Mouse (Mus musculus) neural tube, embryonic 15.5 days (tissue): ENCODE measurements around the gene Tom1l2. TPM values are rescaled to one million over a fixed set of nuclear protein-coding genes. Genes with fewer than 3 reads are reported as not detected.

ENCODE experiments used
- ATAC-seq: fragments of 200-750 bp; cut with Nextera tagmentation; 2 replicates; pipeline ENCODE4 v1.8.0; 2017; ENCODE audit warnings: mild to moderate bottlenecking, moderate TSS enrichment, moderate library complexity; ENCODE audit not compliant: low FRiP score
- H3K27ac ChIP-seq: fragments of 300-500 bp; sonication (generic); replicated peaks from 2 replicates; pipeline ENCODE4 v1.5.1; 2015; ENCODE audit warnings: mild to moderate bottlenecking, inconsistent platforms
- H3K27me3 ChIP-seq: fragments of 300-500 bp; sonication (generic); replicated peaks from 2 replicates; pipeline ENCODE4 v1.6.1; 2015; ENCODE audit warnings: inconsistent platforms
- H3K36me3 ChIP-seq: fragments of 300-500 bp; sonication (generic); 2 replicates; pipeline ENCODE4 v1.6.1; 2015; ENCODE audit warnings: inconsistent platforms
- H3K4me1 ChIP-seq: fragments of 300-500 bp; sonication (generic); 2 replicates; pipeline ENCODE4 v1.6.1; 2015; ENCODE audit warnings: inconsistent platforms
- H3K4me2 ChIP-seq: fragments of 300-500 bp; sonication (generic); 2 replicates; pipeline ENCODE4 v1.6.1; 2015; ENCODE audit warnings: inconsistent platforms, mild to moderate bottlenecking, moderate library complexity
- H3K4me3 ChIP-seq: fragments of 300-500 bp; sonication (generic); replicated peaks from 2 replicates; pipeline ENCODE4 v1.5.1; 2015; ENCODE audit warnings: mild to moderate bottlenecking, inconsistent platforms
- H3K9ac ChIP-seq: fragments of 300-500 bp; sonication (generic); replicated peaks from 2 replicates; pipeline ENCODE4 v1.6.1; 2015; ENCODE audit warnings: mild to moderate bottlenecking, inconsistent platforms
- H3K9me3 ChIP-seq: fragments of 300-500 bp; sonication (generic); replicated peaks from 2 replicates; pipeline ENCODE4 v1.6.1; 2016; ENCODE audit warnings: inconsistent platforms
- WGBS: fragments of 180-500 bp; shearing (Covaris S2); methylation state at CpG from one replicate; pipeline ENCODE4 v1.1.7; 2015; ENCODE audit warnings: mixed read lengths; 5-methylcytosine and 5-hydroxymethylcytosine counted together
- polyA plus RNA-seq: library from polyadenylated mRNA; unstranded; fragments of >200 nt; fragmentation: Nextera tagmentation; extraction: Ambion mirVana; gene quantifications from 2 replicates; pipeline ENCODE4 v1.2.1, GENCODE M21; 2015

Gene Tom1l2
- polyA plus RNA-seq, 1 experiment from 2014 or later = 68.9 TPM

DNA sequence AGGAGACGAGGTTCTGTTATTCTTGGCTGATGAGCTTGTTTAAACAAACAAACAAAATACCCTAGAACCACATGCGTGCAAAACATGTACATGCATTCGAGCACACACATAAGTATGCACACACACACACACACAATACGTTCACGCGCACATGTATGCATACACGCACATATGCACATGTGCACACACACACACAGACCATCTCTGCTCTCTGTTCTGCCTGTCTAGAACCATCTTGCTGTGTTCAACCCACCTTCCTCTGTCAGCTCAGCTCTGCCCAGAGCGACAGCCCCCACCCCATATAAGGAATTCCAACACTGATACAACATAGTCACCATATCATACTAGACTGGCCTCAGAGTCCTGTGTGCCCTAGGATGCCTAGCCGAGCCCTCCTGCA lies 96.0 kb downstream of the Tom1l2 start:
- Histone ChIP-seq H3K27ac (0 out of 2 replicates have a peak overlapping the region, but pooled peaks have one; percentile 18), H3K4me1 (peaks cover 18% of the 10 kb centered on the region), H3K4me2 (no peak overlapping the region), H3K36me3 (peaks cover 15% of the 10 kb centered on the region), H3K9me3 (no peaks in the 10 kb centered on the region), H3K9ac (no peak overlapping the region), H3K4me3 (no peak overlapping the region), H3K27me3 (no peaks in the 10 kb centered on the region)
- no peak for ATAC-seq
- 84% methylated on average over 9 of the region's 9 CpGs for WGBS

DNA sequence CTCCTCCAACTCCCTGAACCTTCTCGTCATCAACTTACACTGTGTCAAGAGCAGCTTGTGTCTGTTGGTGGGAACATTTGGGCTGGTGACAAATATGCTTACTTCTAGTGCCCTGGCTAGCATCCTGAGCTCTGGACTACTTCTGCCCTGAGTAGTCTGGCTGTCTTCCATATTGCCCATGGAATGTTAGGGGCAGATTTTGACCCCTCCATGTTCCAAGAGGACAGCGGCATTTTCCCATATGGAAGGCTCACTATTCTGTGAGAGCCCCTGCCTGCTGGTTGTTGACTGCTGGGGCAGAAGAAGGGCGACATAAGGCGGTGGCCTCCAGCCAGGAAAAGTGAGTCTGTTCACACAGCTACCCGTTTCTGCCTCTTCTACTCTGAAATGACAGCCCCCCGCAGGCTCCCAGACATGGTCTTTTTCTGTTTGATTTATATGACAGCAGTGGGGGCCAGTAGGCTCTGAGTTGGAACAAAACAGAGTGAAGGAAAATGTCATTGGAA lies 96.5 kb downstream of the Tom1l2 start:
- Histone ChIP-seq H3K4me3 (no peak overlapping the region), H3K27me3 (no peaks in the 10 kb centered on the region), H3K27ac (peak overlapping the region; percentile 25; the same call in 1 of the 2 replicates), H3K4me2 (no peak overlapping the region), H3K9me3 (no peaks in the 10 kb centered on the region), H3K4me1 (peaks cover 18% of the 10 kb centered on the region), H3K9ac (no peak overlapping the region), H3K36me3 (peaks cover 15% of the 10 kb centered on the region)
- ATAC-seq = no peak
- WGBS = 40% methylated on average over 6 of the region's 6 CpGs

DNA sequence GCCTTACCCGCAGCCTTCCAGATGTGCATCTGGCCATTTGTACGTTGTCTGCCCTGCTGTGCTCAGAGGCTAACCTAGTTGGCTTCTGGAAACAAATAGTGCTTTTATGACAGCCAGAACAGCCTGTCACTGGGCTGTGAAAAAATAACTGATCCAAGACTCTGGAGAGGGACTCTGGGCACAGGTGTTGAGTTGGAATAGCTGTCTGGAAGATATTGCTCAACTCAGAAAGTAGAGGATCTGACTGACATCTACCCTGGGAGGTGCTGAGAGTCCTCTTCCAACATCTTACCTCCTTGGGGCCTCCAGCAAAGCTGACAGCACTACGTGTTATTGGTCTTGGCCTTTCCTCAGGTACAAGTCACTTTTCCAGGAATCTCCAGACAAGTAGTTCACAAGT lies 97.1 kb downstream of the Tom1l2 start:
- Histone ChIP-seq H3K36me3 (peaks cover 16% of the 10 kb centered on the region), H3K27me3 (no peaks in the 10 kb centered on the region), H3K9me3 (no peaks in the 10 kb centered on the region), H3K4me2 (no peak overlapping the region), H3K9ac (no peak overlapping the region), H3K27ac (0 out of 2 replicates have a peak overlapping the region, but pooled peaks have one; percentile 6), H3K4me1 (peaks cover 18% of the 10 kb centered on the region), H3K4me3 (no peak overlapping the region)
- WGBS = 68% methylated on average over 3 of the region's 3 CpGs
- ATAC-seq = no peak

DNA sequence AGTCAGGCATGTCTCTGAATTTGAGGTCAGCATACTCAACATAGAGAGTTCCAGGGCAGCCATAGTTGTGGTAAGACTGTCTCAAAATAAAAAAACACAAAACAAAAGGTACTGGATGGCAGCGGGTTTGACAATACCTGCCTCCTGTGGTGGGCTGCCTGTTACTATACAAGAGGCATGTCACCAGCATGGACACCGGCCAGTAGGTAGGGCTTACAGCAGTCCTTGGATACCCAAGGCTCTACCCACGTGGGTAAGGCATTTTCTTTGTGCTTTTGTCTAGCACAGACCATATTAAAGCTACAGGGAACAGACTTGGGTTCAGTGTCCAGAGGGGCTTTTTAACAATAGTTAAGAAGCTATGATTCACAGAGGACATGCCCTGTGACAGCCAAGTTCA lies 97.5 kb downstream of the Tom1l2 start:
- no peak for ATAC-seq
- H3K27ac ChIP-seq = 0 out of 2 replicates have a peak overlapping the region, but pooled peaks have one; percentile 6
- H3K36me3 ChIP-seq = peaks cover 20% of the 10 kb centered on the region

DNA sequence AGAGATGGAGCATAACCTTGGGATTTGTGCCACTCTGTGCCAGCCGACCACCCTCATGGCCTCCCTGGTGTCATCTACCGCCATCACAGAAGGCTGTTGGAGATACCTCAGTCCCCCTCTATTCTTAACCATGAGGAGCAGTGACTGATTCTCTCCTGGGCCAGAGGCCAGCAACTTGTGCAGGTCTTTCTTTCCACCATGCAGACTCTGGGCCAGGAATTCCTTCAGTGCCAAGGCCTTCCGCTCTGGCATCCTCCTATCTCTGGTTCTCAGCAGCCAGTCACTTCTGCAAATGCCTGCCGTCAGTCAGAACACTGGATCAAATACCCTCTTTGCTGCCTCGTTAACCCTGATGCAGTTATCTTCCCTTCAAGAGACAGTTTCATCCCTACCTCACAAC lies 98.4 kb downstream of the Tom1l2 start:
- 75% methylated on average over 5 of the region's 5 CpGs for WGBS
- no peak overlapping the region for H3K4me2 ChIP-seq

More for the DNA sequence above, 97.5 kb downstream of the Tom1l2 start:
- H3K9ac ChIP-seq = no peak overlapping the region
- H3K4me3 ChIP-seq = no peak overlapping the region
- 30% methylated on average over 3 of the region's 3 CpGs for WGBS
- peaks cover 18% of the 10 kb centered on the region for H3K4me1 ChIP-seq
- H3K4me2 ChIP-seq = no peak overlapping the region
- H3K27me3 ChIP-seq = no peaks in the 10 kb centered on the region
- no peaks in the 10 kb centered on the region for H3K9me3 ChIP-seq

DNA sequence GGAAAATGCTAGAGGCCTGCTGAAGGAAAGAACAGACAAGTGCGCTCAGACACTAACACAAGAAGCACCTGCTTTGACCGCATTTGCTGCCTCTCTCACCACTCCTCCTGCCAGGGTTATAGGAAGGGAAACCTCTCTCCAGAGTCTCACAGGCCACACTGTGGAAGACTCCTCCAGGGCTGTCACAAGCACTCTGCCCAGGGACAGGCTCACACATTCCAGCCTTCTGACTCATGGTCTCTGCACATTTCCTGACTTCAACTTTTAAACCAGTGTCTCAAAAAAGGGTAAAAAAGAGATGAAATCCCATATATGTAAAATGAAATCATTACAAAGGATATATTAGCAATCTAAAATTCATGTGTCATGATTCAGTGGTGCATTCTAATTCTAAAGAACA lies 99.2 kb downstream of the Tom1l2 start:
- no peak for ATAC-seq
- Histone ChIP-seq H3K27me3 (no peaks in the 10 kb centered on the region), H3K9me3 (no peaks in the 10 kb centered on the region), H3K4me1 (peaks cover 24% of the 10 kb centered on the region), H3K4me3 (no peak overlapping the region), H3K36me3 (peaks cover 21% of the 10 kb centered on the region), H3K27ac (no peak overlapping the region), H3K4me2 (no peak overlapping the region), H3K9ac (no peak overlapping the region)
- 94% methylated on average over 2 of the region's 2 CpGs for WGBS

More for the DNA sequence above, 98.4 kb downstream of the Tom1l2 start:
- Histone ChIP-seq H3K4me1 (peaks cover 18% of the 10 kb centered on the region), H3K9ac (no peak overlapping the region), H3K36me3 (peaks cover 21% of the 10 kb centered on the region), H3K27ac (0 out of 2 replicates have a peak overlapping the region, but pooled peaks have one; percentile 18), H3K27me3 (no peaks in the 10 kb centered on the region), H3K4me3 (no peak overlapping the region), H3K9me3 (no peaks in the 10 kb centered on the region)
- no peak for ATAC-seq

DNA sequence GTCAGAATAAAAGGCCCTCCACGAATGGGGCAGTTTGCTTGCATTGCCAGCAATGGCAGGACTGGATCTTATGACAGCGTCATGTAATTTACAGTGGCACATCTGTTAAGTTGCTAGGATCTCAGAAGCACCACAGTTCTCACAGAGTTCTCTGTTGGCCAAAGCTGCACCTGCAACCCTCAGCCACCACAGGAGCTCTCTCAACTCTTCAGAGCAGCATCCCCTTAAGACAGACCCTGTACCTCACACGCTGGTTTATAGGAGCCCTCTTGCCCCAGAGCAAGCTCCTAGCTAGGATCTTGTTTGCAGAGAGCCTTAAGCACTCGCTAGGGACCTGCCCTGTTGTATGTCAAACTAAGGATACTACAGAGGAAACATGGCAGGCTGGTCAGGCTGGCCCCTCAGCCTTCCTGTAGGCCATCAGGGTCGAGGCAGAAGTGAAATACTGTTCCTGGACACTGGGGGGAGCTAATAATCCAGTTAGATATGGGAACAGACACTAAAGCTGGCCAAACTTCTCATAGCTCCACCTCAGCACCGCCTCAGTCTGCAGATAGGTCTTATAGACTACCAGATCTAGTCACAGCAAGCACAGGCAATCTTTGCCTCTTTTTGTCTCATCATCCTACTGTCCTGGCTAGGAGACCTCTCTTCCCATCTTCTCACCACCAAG lies 101.6 kb downstream of the Tom1l2 start:
- no peak overlapping the region for H3K4me2 ChIP-seq
- no peak overlapping the region for H3K4me3 ChIP-seq
- WGBS = 57% methylated on average over 6 of the region's 6 CpGs
- H3K9me3 ChIP-seq = no peaks in the 10 kb centered on the region
- no peak overlapping the region for H3K9ac ChIP-seq
- H3K4me1 ChIP-seq = peaks cover 22% of the 10 kb centered on the region
- H3K36me3 ChIP-seq = peaks cover 14% of the 10 kb centered on the region
- no peak for ATAC-seq
- H3K27me3 ChIP-seq = no peaks in the 10 kb centered on the region
- no peak overlapping the region for H3K27ac ChIP-seq

DNA sequence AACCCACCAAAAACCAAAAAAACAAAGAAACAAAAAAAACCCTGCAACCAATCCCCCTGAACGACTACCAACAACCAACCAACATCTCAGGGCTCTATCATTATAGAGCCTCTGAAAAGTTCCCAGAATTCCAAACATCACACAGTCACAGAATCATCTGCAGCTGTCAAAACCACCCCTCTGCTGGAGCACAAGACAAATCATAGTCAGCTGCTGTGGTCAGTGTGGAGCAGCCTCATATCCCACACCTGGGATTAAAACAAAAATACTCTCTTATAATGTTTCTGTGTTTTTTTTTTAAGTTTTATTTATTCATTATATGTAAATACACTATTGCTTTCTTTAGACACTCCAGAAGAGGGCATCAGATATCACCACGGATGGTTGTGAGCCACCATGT lies 102.8 kb downstream of the Tom1l2 start:
- WGBS = 84% methylated on average over 2 of the region's 2 CpGs
- H3K27me3 ChIP-seq = no peaks in the 10 kb centered on the region
- ATAC-seq = no peak
- peaks cover 20% of the 10 kb centered on the region for H3K36me3 ChIP-seq
- H3K9me3 ChIP-seq = no peaks in the 10 kb centered on the region
- H3K9ac ChIP-seq = no peak overlapping the region
- H3K4me1 ChIP-seq = peaks cover 12% of the 10 kb centered on the region
- H3K4me3 ChIP-seq = no peak overlapping the region
- no peak overlapping the region for H3K4me2 ChIP-seq
- H3K27ac ChIP-seq = no peak overlapping the region

DNA sequence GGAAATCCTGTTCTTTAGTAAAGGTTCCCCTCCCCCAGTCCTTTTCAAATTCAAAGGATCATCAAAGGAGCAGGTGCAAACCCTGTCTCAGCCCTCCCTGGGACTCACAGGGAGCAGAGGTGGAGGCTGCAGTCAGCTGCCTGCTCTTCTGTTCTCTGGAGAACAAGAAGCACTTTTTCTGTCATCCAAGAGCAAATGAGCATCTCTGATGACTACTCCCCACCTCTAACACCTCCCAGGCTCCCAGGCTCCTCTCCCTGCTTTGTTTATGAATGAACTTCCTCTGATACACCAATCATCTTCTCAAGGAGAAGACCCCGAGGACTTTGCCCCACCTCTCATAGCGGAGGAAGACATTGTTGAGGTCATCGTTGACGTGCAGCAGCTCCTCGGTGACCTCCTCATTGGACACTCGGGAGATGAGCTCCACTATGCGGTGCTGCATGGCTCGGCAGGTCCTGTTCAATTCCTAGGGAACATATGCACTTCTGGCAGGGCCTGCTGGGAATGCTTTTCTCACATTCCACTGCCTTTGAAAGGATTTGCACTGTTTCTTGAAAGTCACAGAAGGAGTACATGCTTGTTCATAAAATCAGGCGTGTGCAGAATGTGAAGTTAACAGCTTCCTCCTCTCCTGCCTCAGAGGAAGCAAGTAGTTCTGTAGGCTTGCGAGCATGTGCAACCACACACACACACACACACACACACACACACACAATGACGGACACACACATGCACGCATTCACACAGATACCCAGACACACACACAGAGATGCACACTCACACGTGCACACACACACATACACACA lies 103.9 kb downstream of the Tom1l2 start:
- Histone ChIP-seq H3K4me1 (peaks cover 12% of the 10 kb centered on the region), H3K27me3 (no peaks in the 10 kb centered on the region), H3K4me2 (no peak overlapping the region), H3K9me3 (no peaks in the 10 kb centered on the region), H3K9ac (no peak overlapping the region), H3K27ac (peak overlapping the region; percentile 65), H3K4me3 (no peak overlapping the region), H3K36me3 (peaks cover 21% of the 10 kb centered on the region)
- WGBS = 31% methylated on average over 13 of the region's 13 CpGs
- ATAC-seq = no peak

DNA sequence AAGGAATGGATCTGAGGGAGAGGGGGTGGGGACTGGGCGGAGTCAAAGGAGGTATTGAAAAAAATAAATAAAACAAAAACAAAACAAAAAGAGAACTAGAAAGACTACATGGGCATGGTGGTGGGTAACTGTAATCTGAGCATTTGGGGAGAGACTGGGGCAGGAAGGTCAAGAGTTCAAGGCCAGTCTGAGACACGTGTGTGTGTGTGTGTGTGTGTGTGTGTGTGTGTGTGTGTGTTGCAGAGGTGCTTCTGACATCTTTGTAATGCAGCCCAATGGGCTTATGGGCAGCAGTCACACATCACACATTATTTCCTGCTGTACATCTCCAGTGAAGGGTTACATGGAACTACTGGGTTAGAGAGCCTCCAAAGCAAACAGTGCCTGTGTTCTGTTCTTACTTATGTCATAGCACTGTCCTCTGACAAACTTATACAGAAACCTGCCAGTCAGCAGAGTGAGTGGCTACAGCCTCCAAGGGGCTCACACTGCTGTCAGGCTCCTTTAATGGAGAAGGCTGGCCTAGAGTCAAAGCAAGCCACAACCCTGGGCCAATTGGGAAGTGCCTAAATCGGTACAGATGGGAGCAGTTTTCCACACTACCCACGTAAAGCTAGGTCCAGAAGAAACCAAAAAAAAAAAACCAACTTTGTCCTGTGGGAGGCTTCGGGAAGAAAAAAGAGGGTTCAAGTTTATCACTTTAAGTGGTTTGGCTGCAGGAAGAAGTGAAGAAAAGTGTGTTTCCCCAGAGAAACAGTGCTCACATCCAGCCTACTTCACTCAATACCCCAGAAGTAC lies 104.8 kb downstream of the Tom1l2 start:
- Histone ChIP-seq H3K4me3 (no peak overlapping the region), H3K27ac (peak overlapping the region; percentile 65), H3K9ac (no peak overlapping the region), H3K27me3 (no peaks in the 10 kb centered on the region), H3K36me3 (peaks cover 19% of the 10 kb centered on the region), H3K4me1 (peaks cover 12% of the 10 kb centered on the region), H3K9me3 (no peaks in the 10 kb centered on the region), H3K4me2 (no peak overlapping the region)
- no peak for ATAC-seq
- WGBS = 49% methylated on average over 5 of the region's 5 CpGs

DNA sequence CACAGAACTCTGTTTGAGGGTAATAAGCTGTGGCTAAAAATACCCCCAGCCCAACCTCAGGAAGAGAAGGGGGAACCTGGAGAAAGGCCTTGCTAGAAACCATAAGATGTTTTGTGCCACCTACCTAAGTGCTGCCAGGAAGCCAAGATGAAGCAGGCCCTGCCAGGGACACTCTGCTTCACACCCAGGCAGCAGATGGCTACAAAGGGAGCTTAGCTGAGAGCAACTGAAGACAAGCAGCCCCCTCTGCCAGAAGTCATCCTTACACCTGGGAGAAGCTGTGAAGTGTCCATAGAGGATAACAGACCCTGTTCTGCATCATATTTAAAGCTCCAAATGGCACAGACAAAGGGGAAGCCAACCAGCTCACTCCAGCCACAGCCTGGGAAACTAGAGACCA lies 106.6 kb downstream of the Tom1l2 start:
- no peak for ATAC-seq
- peaks cover 12% of the 10 kb centered on the region for H3K4me1 ChIP-seq
- no peak overlapping the region for H3K9ac ChIP-seq
- H3K9me3 ChIP-seq = no peaks in the 10 kb centered on the region
- no peaks in the 10 kb centered on the region for H3K27me3 ChIP-seq
- H3K27ac ChIP-seq = no peak overlapping the region
- peaks cover 31% of the 10 kb centered on the region for H3K36me3 ChIP-seq
- no peak overlapping the region for H3K4me2 ChIP-seq
- H3K4me3 ChIP-seq = no peak overlapping the region
